Mouse (Mus musculus): ENCODE data around the gene Eml4. TPM values are rescaled to one million over a fixed set of nuclear protein-coding genes. Genes with fewer than 3 reads are reported as not detected.

Eml4 gene
- total RNA-seq, 2 experiments from 2014 or later, result 38.0 to 79.6 TPM

Other genes with a start within 250 kb of the Eml4 start
- 0.24 and 0.52 TPM in 2 replicates for gene Pkdcc, start 135.6 kb upstream of the Eml4 start, total RNA-seq (2015)
- 1.0 and 1.1 TPM in 2 replicates for gene Pkdcc, start 135.6 kb upstream of the Eml4 start, total RNA-seq (2017)
- gene Cox7a2l, start 166.4 kb downstream of the Eml4 start, total RNA-seq (2015), result 219 and 228 TPM in 2 replicates
- gene Cox7a2l, start 166.4 kb downstream of the Eml4 start, total RNA-seq (2017), result 193 and 195 TPM in 2 replicates